Comparison of ENCODE assay signal across 30 mouse cellular contexts in genomic region chr2:105335661-105336060, GRCm38 (mm10).
DNase-seq lines count a peak whose midpoint lies in the region; ATAC-seq and TF ChIP-seq lines count a peak whose summit lies in the region.
"Had no signal": no experiment of that assay in that cellular context is flagged by ENCODE, and none has a peak within 500 bp of the region (broad histone marks: within the 10 kb centered on the region; RNA-seq: fewer than 3 reads in every experiment).

No protein-coding gene starts in this region.

- no peak overlapping the region for H3K9ac ChIP-seq in forebrain, postnatal 0 days
- H3K9ac ChIP-seq in kidney, embryonic 16.5 days (replicated peaks; ENCODE audit: low read length), result no peak overlapping the region
- H3K9ac ChIP-seq: embryonic facial prominence, embryonic 15.5 days; forebrain, embryonic 13.5 days; limb, embryonic 12.5 days; liver, embryonic 12.5 days; liver, postnatal 0 days; midbrain, embryonic 12.5 days; neural tube, embryonic 12.5 days had no signal

- no peak for TF ChIP-seq CTCF in forebrain, postnatal 0 days (IDR thresholded peaks at IDR 0.05; ENCODE audit: low read depth)
- TF ChIP-seq CTCF in kidney, adult 2 months (conservative IDR thresholded peaks at IDR 0.05; ENCODE audit: insufficient read depth, insufficient read length, low read depth, low read length), result no peak

- intact Hi-C loops in left cerebral cortex, postnatal 4 days (cut with DNase I), result loop anchor here (5.0 to 10.0 kb wide), 5 partner anchors 92 to 982 kb away; no protein-coding TSS in a partner anchor

- H3K4me2 ChIP-seq in forebrain, postnatal 0 days (ENCODE audit: low read depth), result no peak overlapping the region
- H3K4me2 ChIP-seq in kidney, embryonic 16.5 days (replicated peaks; ENCODE audit: low read depth, low read length), result no peak overlapping the region
- H3K4me2 ChIP-seq: embryonic facial prominence, embryonic 15.5 days; hindbrain, embryonic 14.5 days; limb, embryonic 12.5 days; liver, embryonic 12.5 days; midbrain, embryonic 12.5 days had no signal

- 0 out of 2 replicates have a peak, but pooled peaks cover 12% of the 10 kb centered on the region for H3K27me3 ChIP-seq in forebrain, embryonic 10.5 days (ENCODE audit: poor library complexity, severe bottlenecking)
- peaks cover 9% of the 10 kb centered on the region for H3K27me3 ChIP-seq in forebrain, postnatal 0 days (ENCODE audit: insufficient read depth, low read length)
- no peaks in the 10 kb centered on the region for H3K27me3 ChIP-seq in kidney, adult 2 months (replicated peaks; ENCODE audit: control insufficient read depth, insufficient read depth, low read length)
- H3K27me3 ChIP-seq in kidney, embryonic 16.5 days (ENCODE audit: insufficient read depth, low read length), result peaks cover 3% of the 10 kb centered on the region; the same call in 1 of the 2 replicates
- H3K27me3 ChIP-seq in limb, embryonic 10.5 days (ENCODE audit: low read depth, poor library complexity, severe bottlenecking), result peaks cover 18% of the 10 kb centered on the region; the same call in 1 of the 2 replicates
- H3K27me3 ChIP-seq: neural tube, embryonic 12.5 days had no signal

- ATAC-seq in forebrain, postnatal 0 days, result no peak
- ATAC-seq in kidney, embryonic 16.5 days (ENCODE audit: low FRiP score, low TSS enrichment), result no peak
- ATAC-seq: CD4-positive, CD25-positive, alpha-beta regulatory T cell, adult 4 months; forebrain, embryonic 13.5 days; intestine, postnatal 0 days; liver, embryonic 12.5 days; liver, postnatal 0 days had no signal

- H3K4me1 ChIP-seq in forebrain, embryonic 10.5 days, result peaks cover 32% of the 10 kb centered on the region
- peaks cover 10% of the 10 kb centered on the region; the same call in 1 of the 2 replicates for H3K4me1 ChIP-seq in forebrain, postnatal 0 days (ENCODE audit: insufficient read depth)
- H3K4me1 ChIP-seq in kidney, adult 2 months (ENCODE audit: control insufficient read depth, insufficient read depth, low read length), result peaks cover 5% of the 10 kb centered on the region; the same call in 1 of the 2 replicates
- peaks cover 20% of the 10 kb centered on the region for H3K4me1 ChIP-seq in kidney, embryonic 16.5 days (ENCODE audit: insufficient read depth, low read length)
- peaks cover 21% of the 10 kb centered on the region for H3K4me1 ChIP-seq in limb, embryonic 10.5 days

- 85% methylated on average over 2 of the region's 2 CpGs for WGBS in forebrain, embryonic 10.5 days
- 46% methylated on average over 2 of the region's 2 CpGs for WGBS in forebrain, postnatal 0 days
- 40% methylated on average over 2 of the region's 2 CpGs for WGBS in kidney, adult 2 months
- 68% methylated on average over 2 of the region's 2 CpGs for WGBS in kidney, embryonic 16.5 days
- WGBS in limb, embryonic 10.5 days, result 73% methylated on average over 2 of the region's 2 CpGs

- H3K36me3 ChIP-seq in forebrain, embryonic 10.5 days (replicated peaks), result no peaks in the 10 kb centered on the region
- no peaks in the 10 kb centered on the region for H3K36me3 ChIP-seq in forebrain, postnatal 0 days (ENCODE audit: insufficient read depth)
- no peaks in the 10 kb centered on the region for H3K36me3 ChIP-seq in kidney, adult 2 months (ENCODE audit: control insufficient read depth, insufficient read depth, low read length)
- no peaks in the 10 kb centered on the region for H3K36me3 ChIP-seq in kidney, embryonic 16.5 days (ENCODE audit: insufficient read depth, low read length)
- H3K36me3 ChIP-seq in limb, embryonic 10.5 days, result no peaks in the 10 kb centered on the region
- H3K36me3 ChIP-seq: embryonic facial prominence, embryonic 10.5 days; embryonic facial prominence, embryonic 15.5 days; limb, embryonic 12.5 days; liver, embryonic 12.5 days; midbrain, embryonic 12.5 days; neural tube, embryonic 12.5 days had no signal

- no peak for DNase-seq in forebrain, embryonic 10.5 days (ENCODE audit: extremely low spot score, low spot score)
- no peak for DNase-seq in forebrain, postnatal 0 days
- peak; percentile 33 for DNase-seq in kidney, adult 2 months
- peak; percentile 33 for DNase-seq in left cerebral cortex, postnatal 4 days
- DNase-seq in left cerebral cortex, adult 8-10 months (ENCODE audit: low spot score in 2 of 2), result no peak
- DNase-seq in limb, embryonic 10.5 days (ENCODE audit: low spot score), result no peak
- DNase-seq: adrenal gland, adult 8-10 months; cerebellum, adult 18-20 months; cerebellum, postnatal 25 days; gastrocnemius, adult 2 months; layer of hippocampus, postnatal 36 days; liver, postnatal 0 days; lung, postnatal 36 days; right cerebral cortex, adult 18-20 months; thymus, adult 18-20 months; thymus, postnatal 25 days had no signal

- 0 out of 2 replicates have a peak overlapping the region, but pooled peaks have one; percentile 40 for H3K27ac ChIP-seq in forebrain, embryonic 10.5 days
- no peak overlapping the region for H3K27ac ChIP-seq in forebrain, postnatal 0 days (ENCODE audit: low read depth, low read length)
- H3K27ac ChIP-seq in kidney, adult 2 months (ENCODE audit: insufficient read depth, low read depth, low read length), result no peak overlapping the region
- H3K27ac ChIP-seq in kidney, embryonic 16.5 days (ENCODE audit: low read length), result no peak overlapping the region; the same call in 1 of the 2 replicates
- 0 out of 2 replicates have a peak overlapping the region, but pooled peaks have one; percentile 28 for H3K27ac ChIP-seq in limb, embryonic 10.5 days
- H3K27ac ChIP-seq: embryonic facial prominence, embryonic 10.5 days; embryonic facial prominence, embryonic 15.5 days; forebrain, embryonic 13.5 days; gastrocnemius, adult 2 months; hindbrain, embryonic 14.5 days; limb, embryonic 12.5 days; liver, embryonic 12.5 days; midbrain, embryonic 12.5 days; neural tube, embryonic 12.5 days; stomach, postnatal 0 days had no signal

- H3K4me3 ChIP-seq in forebrain, embryonic 10.5 days, result no peak overlapping the region
- H3K4me3 ChIP-seq in forebrain, postnatal 0 days (ENCODE audit: low read depth, low read length), result no peak overlapping the region
- H3K4me3 ChIP-seq in kidney, adult 2 months (ENCODE audit: insufficient read depth, low read depth, low read length), result no peak overlapping the region
- no peak overlapping the region for H3K4me3 ChIP-seq in kidney, embryonic 16.5 days (ENCODE audit: low read length)
- no peak overlapping the region for H3K4me3 ChIP-seq in limb, embryonic 10.5 days
- H3K4me3 ChIP-seq: embryonic facial prominence, embryonic 10.5 days; embryonic facial prominence, embryonic 15.5 days; forebrain, embryonic 13.5 days; gastrocnemius, adult 2 months; limb, embryonic 12.5 days; liver, embryonic 12.5 days; megakaryocyte, embryonic 14.5 days; midbrain, embryonic 12.5 days; myocyte; neural tube, embryonic 12.5 days had no signal

- no peak for TF ChIP-seq POLR2A in kidney, adult 2 months (IDR thresholded peaks at IDR 0.05; ENCODE audit: low read depth, low read length)

- H3K9me3 ChIP-seq in forebrain, embryonic 10.5 days, result no peaks in the 10 kb centered on the region
- no peaks in the 10 kb centered on the region for H3K9me3 ChIP-seq in forebrain, postnatal 0 days (ENCODE audit: low read length)
- no peaks in the 10 kb centered on the region for H3K9me3 ChIP-seq in kidney, embryonic 16.5 days (ENCODE audit: low read length)
- H3K9me3 ChIP-seq in limb, embryonic 10.5 days (replicated peaks), result no peaks in the 10 kb centered on the region
- H3K9me3 ChIP-seq: embryonic facial prominence, embryonic 10.5 days; embryonic facial prominence, embryonic 15.5 days; forebrain, embryonic 13.5 days; limb, embryonic 12.5 days; liver, embryonic 12.5 days; megakaryocyte, embryonic 14.5 days; midbrain, embryonic 12.5 days; neural tube, embryonic 12.5 days had no signal

Comparison
In these comparisons a context has a peak if more than half of its experiments do, and no peak if none do; other contexts are left out.
1. DNase-seq: peak in kidney, adult 2 months (single experiment) and left cerebral cortex, postnatal 4 days (single experiment); none in forebrain, embryonic 10.5 days (single experiment), forebrain, postnatal 0 days (single experiment), left cerebral cortex, adult 8-10 months (0 of 2) and limb, embryonic 10.5 days (single experiment).
2. H3K27ac ChIP-seq: peak in forebrain, embryonic 10.5 days (single experiment) and limb, embryonic 10.5 days (single experiment); none in forebrain, postnatal 0 days (single experiment), kidney, adult 2 months (single experiment) and kidney, embryonic 16.5 days (single experiment).